Mouse (Mus musculus) bone marrow macrophage, adult 2 months (primary cell): ENCODE measurements at regions not wholly inside any gene's neighbourhood (a gene's known extent, or its start where the extent isn't known, plus 50 kb on each side); places are given as distances from the start of the nearest gene placed in this dataset.

Experiments used
- CTCF ChIP-seq: IDR thresholded peaks from 2 replicates; pipeline ENCODE4 v1.5.1; 2012; ENCODE audit warnings: low read depth, mild to moderate bottlenecking, low read length, moderate library complexity
- POLR2A ChIP-seq: IDR thresholded peaks from 2 replicates; pipeline ENCODE4 v1.6.1; 2012; ENCODE audit warnings: mild to moderate bottlenecking, low read depth, low read length, borderline replicate concordance

- TF ChIP-seq POLR2A (no peak), CTCF (no peak)
Observed at GRCm38 (mm10) chr5:37890641-37891040, 66.3 kb upstream of the Msx1 start.
